Mouse (Mus musculus) heart, embryonic 16.5 days (tissue): ENCODE results near the gene Gldn. TPM values are rescaled to one million over a fixed set of nuclear protein-coding genes. Genes with fewer than 3 reads are reported as not detected.

Source experiments
- ATAC-seq: fragments of 200-750 bp; cut with Nextera tagmentation; replicated peaks from 2 replicates; pipeline ENCODE4 v1.8.0; 2017; ENCODE audit warnings: moderate number of reproducible peaks; ENCODE audit not compliant: insufficient read depth, low FRiP score; ENCODE audit errors: extremely low read depth
- H3K27ac ChIP-seq: fragments of 300-500 bp; sonication (generic); 2 replicates; pipeline ENCODE4 v1.5.1; 2014; ENCODE audit warnings: mild to moderate bottlenecking, low read length, control low read depth, moderate library complexity
- H3K27me3 ChIP-seq: fragments of 300-500 bp; sonication (generic); 2 replicates; pipeline ENCODE4 v1.6.1; 2014; ENCODE audit warnings: low read length, mixed read lengths; ENCODE audit not compliant: control insufficient read depth, insufficient read depth
- H3K36me3 ChIP-seq: fragments of 300-500 bp; sonication (generic); 2 replicates; pipeline ENCODE4 v1.6.1; 2014; ENCODE audit not compliant: control insufficient read depth, insufficient read depth
- H3K4me1 ChIP-seq: fragments of 300-500 bp; sonication (generic); 2 replicates; pipeline ENCODE4 v1.6.1; 2014; ENCODE audit warnings: low read length, mixed read lengths; ENCODE audit not compliant: control insufficient read depth, insufficient read depth
- H3K4me2 ChIP-seq: fragments of 300-500 bp; sonication (generic); 2 replicates; pipeline ENCODE4 v1.6.1; 2014; ENCODE audit warnings: low read depth, mild to moderate bottlenecking, control low read depth, low read length
- H3K4me3 ChIP-seq: fragments of 300-500 bp; sonication (generic); 2 replicates; pipeline ENCODE4 v1.5.1; 2014; ENCODE audit warnings: mild to moderate bottlenecking, control low read depth, low read length
- H3K9ac ChIP-seq: fragments of 300-500 bp; sonication (generic); 2 replicates; pipeline ENCODE4 v1.6.1; 2014; ENCODE audit warnings: low read length, control low read depth
- H3K9me3 ChIP-seq: fragments of 300-500 bp; sonication (generic); replicated peaks from 2 replicates; pipeline ENCODE4 v1.6.1; 2016; ENCODE audit warnings: low read length; ENCODE audit not compliant: control insufficient read depth
- WGBS: fragments of 180-500 bp; shearing (Covaris S2); extraction: QIAGEN DNeasy Blood & Tissue Kit; methylation state at CpG from one replicate; pipeline ENCODE4 v1.1.7; 2014; 5-methylcytosine and 5-hydroxymethylcytosine counted together
- polyA plus RNA-seq: library from polyadenylated mRNA; unstranded; fragments of >200 nt; fragmentation: Nextera tagmentation; extraction: Ambion mirVana; gene quantifications from 2 replicates; pipeline ENCODE4 v1.2.1, GENCODE M21; 2015

The Gldn gene
- polyA plus RNA-seq, 1 experiment from 2014 or later = not detected

DNA sequence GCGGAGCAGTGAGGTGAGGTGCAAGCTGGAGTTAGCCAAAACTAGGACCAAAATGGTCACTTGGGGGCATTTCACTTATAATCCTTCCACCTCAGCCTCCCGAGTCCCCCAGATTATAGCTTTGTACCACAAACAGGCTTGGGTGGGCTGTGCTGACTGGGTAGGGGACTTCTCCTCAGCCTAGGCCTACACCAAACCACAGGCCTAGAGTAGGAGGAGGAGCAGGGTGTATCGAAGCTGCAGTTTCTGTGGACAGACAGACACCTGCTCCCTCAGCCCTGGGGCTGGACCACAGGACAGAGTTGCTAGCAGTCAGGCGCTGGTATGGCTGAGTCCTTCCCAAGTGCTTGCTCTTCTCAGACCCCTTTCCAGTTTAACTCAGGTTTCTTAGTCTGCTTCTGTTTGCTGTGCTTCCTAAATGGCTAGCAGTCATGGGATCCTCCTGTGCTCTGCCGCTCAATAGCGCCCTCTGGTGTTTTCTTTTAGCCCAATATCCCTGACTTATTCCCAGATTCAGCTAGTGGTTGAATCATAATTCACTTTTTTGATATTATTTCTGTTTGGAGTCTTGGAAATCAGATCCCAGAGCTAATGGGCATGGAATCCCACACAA lies 50.4 kb downstream of the Gldn start:
- no peak overlapping the region for H3K4me2 ChIP-seq
- no peak overlapping the region for H3K9ac ChIP-seq
- no peak overlapping the region for H3K27ac ChIP-seq
- H3K4me1 ChIP-seq = no peaks in the 10 kb centered on the region
- H3K36me3 ChIP-seq = no peaks in the 10 kb centered on the region
- peaks cover 2% of the 10 kb centered on the region; the same call in 1 of the 2 replicates for H3K27me3 ChIP-seq
- no peak for ATAC-seq
- no peaks in the 10 kb centered on the region for H3K9me3 ChIP-seq
- H3K4me3 ChIP-seq = no peak overlapping the region
- 42% methylated on average over 6 of the region's 6 CpGs for WGBS

DNA sequence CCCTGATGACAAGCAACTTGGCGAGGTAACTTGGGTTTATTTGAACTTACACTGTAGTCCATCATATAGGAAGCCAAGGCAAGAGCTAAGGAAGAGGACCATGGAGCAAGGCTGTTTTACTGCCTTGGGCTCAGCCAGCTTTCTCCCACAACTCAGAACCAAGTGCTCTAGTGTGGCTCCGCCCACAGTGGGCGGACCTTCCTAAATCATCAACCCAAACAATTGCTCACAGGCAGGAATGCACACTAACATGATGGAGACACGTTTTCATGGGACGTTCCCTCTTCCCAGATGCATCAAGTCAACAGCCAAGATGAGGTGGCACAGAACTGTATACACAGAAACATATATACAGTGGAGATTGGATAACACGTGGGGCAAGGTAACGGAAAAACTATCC lies 55.7 kb downstream of the Gldn start:
- H3K9ac ChIP-seq = no peak overlapping the region
- no peaks in the 10 kb centered on the region for H3K9me3 ChIP-seq
- H3K4me3 ChIP-seq = no peak overlapping the region
- no peaks in the 10 kb centered on the region for H3K4me1 ChIP-seq
- H3K27ac ChIP-seq = no peak overlapping the region
- 63% methylated on average over 7 of the region's 7 CpGs for WGBS
- no peak overlapping the region for H3K4me2 ChIP-seq
- H3K36me3 ChIP-seq = no peaks in the 10 kb centered on the region
- peaks cover 2% of the 10 kb centered on the region; the same call in 1 of the 2 replicates for H3K27me3 ChIP-seq
- ATAC-seq = no peak

DNA sequence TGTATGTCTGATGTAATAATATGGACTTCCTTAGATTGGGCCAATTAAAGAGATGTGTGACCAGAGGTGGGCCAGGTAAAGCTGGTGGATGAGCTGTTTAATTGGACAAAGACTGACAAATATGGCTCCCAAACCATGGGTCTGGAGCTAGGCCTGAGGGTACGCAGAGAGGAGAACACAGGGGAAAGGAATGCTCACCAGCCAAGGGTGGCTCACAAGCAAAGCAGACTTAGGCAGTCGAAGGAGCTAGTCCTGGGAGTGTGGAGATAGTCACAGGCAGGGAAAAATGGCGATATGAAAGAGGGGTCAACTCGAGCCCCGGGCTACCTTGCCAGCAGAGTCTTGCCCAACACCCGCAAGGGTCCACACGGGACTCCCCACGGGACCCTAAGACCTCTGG lies 70.5 kb downstream of the Gldn start:
- Histone ChIP-seq H3K9ac (no peak overlapping the region), H3K27ac (no peak overlapping the region), H3K27me3 (no peaks in the 10 kb centered on the region), H3K4me3 (no peak overlapping the region), H3K9me3 (no peaks in the 10 kb centered on the region), H3K4me2 (no peak overlapping the region), H3K4me1 (no peaks in the 10 kb centered on the region), H3K36me3 (no peaks in the 10 kb centered on the region)
- no peak for ATAC-seq
- WGBS = 90% methylated on average over 5 of the region's 8 CpGs

Other genes with a start within 250 kb of the Gldn start
- 0.42 and 0.45 TPM in 2 replicates for gene Tnfaip8l3, start 218.1 kb upstream of the Gldn start, polyA plus RNA-seq
- not detected in 2 replicates for gene Cyp19a1, start 18.4 kb upstream of the Gldn start, polyA plus RNA-seq
- gene Dmxl2, start 215.1 kb downstream of the Gldn start, polyA plus RNA-seq = 6.2 and 6.6 TPM in 2 replicates